Mouse (Mus musculus) adrenal gland, adult 2 months (tissue): ENCODE results near the gene Cyb5r4. TPM values are rescaled to one million over a fixed set of nuclear protein-coding genes. Genes with fewer than 3 reads are reported as not detected.
"Not testable (repeated sequence)": the region's sequence is repeated elsewhere in the genome, so short reads cannot be mapped to it uniquely, and the experiment has no call there.

Source experiments
- DNase-seq: peaks from one replicate; pipeline ENCODE4 v3.0.0; 2021
- polyA plus RNA-seq: library from polyadenylated mRNA; depleted of rRNA; stranded (reverse); fragments of >200 nt; gene quantifications from 2 replicates; pipeline ENCODE4 v1.2.3, GENCODE M21; 2012
- total RNA-seq, 2 experiments: library from RNA; stranded (reverse); gene quantifications; 2 replicates each; pipeline ENCODE4 v1.2.3; 2021

The Cyb5r4 gene
- total and polyA plus RNA-seq, 3 experiments = 11.2 to 42.1 (median 37.3) TPM

DNA sequence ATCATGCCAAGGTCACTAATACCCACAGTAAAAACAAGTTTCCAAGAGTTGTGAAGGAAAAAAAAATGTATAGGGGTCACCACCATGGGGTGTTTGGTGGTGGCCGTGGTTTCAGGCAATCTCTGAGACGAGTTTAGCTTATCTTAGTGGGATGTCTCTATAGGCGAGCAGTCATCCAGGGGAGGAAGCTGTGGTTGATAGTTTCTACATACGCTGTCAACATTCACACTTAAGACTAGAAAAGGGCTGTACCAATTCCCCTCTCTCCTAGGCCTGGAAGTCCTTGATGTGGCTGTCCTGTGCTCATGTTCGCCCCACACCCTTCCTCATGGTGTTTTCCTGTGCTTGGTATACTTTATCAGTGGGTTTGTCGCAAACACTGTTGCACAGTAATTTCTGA is 4.0 kb downstream of the Cyb5r4 start:
- no peak for DNase-seq

DNA sequence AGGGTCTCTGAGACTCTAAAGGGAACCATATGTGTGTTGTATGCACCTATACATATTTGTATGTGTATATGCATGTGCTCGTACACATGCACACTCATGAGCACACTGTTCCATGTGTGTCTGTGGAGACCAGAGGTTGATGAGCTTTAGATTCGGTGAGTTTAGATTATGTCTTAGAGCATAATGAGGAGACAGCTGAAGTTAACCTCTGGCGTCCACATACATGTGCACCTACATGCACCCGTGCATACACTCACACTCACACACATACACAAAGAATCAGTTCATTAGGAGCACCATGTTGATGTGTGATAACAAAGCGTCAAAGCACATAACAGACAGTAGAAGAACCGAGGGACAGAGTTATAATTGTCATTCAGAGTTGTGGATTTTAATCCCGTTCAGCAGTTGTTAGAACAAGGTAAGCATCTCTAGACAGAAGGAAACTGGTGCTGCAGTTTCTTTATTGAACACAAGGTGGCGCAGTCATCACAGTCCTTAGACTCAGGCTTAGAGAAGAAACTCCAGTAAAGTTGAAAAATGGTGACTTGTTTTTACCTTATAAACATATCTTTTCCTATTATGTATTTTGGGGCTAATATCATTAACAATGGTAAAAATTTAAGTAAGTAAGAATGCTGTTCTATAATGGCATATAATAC is 5.7 kb downstream of the Cyb5r4 start:
- DNase-seq = peak; percentile 32

DNA sequence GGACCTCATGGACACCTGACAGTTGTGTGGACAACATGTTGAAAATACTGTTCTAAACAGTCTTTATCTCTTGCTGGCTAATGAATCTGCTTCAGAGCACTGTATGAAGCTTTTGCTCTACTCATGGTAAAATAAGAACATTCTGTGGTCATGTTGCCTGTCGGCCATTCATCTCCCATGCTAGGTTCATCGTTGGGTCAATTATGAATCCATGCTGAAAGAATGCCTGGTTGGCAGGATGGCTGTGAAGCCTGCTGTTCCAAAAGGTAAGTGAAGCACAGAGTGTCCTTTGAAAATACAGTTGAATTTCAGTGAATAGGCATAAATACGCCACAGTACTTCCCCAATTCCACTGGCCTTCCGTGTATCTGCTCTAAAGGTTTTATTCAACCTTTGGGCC is 10.4 kb downstream of the Cyb5r4 start:
- no peak for DNase-seq

DNA sequence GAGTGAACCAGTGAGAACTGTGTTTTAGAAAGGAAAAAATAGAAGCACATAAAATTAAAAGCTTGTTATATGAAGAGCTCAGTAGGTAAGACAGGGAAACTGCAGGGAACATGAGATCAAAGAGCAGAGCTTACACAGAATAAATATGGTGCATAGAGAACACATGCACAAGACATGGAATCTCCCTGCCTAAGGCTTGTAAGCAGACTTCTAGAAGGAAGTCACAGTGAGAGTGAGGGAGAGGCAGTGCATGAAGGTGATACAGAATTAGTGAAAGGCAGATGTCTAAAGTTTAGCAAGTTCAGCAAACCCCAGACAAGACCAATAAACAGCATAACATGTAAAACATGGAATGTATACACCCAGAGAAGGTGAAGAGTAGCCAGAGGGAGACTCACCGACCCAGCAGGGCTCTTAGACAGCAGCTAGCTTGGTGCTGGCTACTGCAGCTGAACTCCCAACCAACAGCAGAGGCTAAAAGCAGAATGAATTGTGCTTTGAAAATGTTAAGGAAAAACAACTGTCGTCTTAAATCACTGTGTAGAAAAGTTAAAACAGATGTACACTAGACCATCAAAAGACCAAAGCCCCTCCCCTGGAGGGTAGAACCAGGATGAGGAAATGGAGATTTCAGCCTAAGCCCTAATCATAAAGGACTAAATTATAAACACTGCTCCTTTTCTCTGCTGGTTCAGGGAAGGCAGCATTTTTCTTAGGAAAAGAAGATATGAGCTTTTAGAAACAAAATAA is 13.2 kb downstream of the Cyb5r4 start:
- DNase-seq = no peak

DNA sequence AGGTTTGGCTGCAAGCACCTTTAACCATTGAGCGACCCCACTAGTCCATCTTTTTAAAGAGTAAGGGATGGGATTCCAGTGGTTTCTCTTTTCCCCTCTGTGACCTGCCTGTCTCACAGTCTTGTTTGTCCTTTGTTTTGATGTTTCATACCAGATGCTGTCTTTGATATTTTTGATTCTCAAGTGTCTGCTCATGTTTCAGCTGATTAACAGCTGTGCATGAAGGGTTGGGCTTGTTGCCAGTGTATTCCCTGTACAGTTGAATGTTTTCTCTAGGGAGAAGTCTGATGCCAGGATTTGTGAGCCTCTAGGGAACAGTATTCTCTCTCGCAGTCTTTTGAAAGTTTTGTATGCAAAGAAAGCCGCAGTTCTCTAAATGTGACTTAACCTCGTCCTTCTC is 27.6 kb downstream of the Cyb5r4 start:
- peak; percentile 6 for DNase-seq

DNA sequence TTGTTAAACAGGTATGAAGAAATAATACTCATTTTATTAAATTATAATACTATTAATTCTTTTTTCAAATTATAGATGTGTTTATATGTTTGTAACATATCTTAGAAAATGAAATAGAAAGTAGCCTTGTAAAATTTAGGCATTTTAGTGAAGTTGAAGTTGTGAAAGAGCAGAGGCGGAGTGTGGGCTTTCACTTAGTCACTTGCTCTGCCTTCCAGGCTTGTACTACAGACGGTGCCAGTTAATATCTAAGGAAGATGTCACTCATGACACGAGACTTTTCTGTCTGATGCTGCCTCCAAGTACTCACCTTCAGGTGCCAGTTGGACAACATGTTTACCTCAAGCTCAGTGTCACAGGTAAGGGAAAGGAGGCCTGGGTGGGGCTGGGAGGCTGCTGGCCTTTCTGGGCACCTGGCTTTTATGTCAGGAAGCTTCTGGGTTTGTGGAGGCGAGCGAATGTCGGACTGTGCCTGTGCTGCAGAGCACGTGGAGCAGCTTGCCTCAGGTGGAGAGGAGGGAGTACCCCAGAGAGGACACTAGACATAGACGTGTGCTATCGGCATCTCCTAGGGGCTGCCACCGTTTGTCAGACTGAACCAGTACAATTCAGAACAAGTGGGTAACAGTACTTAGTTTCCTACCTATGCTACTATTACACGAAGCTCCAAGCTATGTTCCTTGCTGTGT is 33.9 kb downstream of the Cyb5r4 start:
- no peak for DNase-seq

DNA sequence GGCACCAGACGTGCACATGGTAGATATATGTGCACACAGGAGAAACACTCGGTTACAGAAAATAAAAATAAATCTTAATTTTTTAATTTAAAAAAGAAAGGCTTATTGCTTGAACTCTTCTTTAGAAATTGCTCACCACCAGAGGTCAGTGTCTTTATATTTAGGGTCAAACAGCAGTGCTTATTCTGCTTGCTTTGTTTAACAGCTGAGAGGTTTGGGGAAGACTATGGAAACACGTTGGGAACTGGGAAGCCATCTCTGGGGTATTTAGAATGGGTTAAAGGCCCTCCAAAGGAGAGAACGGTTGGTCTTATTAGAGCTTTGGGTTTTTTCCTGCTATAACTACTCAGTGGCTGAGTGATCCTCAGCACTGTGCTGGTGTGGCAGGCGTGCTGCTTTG is 40.5 kb downstream of the Cyb5r4 start:
- DNase-seq = no peak

DNA sequence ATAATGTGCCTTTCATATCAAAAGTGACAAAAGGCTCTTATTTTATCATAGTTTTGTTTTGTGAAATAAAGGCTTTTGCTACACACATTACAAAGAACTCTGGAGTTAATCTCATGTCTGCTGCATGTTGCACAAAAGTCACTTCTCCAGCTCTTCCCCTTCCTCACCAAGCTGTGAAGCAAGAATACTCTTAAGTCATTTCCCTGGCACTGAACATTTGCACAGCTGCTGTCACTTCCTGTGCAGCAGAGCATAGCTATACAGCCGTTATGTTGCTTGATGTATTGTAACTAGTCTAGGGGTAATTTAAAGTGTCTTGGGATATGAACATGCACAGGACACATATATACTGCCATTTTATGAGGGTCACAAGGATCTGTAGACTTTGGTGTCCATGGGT is 46.3 kb downstream of the Cyb5r4 start:
- no peak for DNase-seq

DNA sequence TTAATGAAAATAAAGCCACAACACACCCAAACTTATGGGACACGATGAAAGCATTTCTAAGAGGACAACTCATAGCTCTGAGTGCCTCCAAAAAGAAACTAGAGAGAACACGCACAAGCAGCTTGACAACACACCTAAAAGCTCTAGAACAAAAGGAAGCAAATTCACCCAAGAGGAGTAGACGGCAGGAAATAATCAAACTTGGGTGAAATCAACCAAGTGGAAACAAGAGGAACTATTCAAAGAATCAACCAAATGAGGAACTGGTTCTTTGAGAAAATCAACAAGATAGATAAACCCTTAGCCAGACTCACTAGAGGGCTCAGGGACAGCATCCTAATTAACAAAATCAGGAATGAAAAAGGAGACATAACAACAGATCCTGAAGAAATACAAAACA is 49.8 kb downstream of the Cyb5r4 start:
- DNase-seq = not testable (repeated sequence)

DNA sequence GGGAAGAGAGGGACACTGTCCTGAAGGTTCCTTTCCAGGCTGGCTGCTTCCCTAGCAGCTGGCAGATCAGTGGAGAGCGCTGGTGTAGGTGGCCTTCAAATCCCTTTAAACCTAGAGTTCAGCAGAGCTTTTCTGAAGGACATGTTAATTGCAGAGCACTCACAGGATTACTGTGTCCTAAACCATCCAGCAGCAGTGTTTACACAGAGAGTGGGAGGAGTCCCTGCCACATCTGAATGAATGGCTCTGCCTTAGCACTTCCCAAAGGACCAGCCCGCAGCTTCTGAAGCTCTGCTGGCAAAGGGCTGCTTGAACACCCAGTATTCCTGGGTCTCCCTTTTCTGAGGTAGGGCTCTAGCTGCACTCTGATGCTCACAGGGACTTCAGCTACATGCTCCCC is 56.1 kb downstream of the Cyb5r4 start:
- DNase-seq = peak; percentile 22

DNA sequence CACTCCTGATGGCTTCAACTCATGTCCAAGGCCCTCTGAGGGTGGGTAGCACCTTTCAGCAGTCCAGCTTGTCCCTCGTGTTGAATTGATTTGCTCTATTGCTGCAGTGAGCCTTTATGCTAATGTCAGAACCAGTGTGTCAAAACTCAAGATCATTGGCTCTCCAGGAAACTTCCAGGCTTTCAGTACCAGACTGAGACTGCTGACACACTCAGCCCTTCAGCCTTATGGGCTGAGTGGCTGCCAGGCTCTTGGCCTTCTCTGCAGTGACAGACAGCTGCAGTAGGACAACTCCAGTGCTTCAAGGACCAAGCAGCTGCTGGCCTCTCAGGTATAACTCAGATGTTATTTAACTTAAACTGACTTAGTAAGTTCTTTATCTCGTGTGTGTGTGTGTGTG is 57.7 kb downstream of the Cyb5r4 start:
- DNase-seq = peak; percentile 49

DNA sequence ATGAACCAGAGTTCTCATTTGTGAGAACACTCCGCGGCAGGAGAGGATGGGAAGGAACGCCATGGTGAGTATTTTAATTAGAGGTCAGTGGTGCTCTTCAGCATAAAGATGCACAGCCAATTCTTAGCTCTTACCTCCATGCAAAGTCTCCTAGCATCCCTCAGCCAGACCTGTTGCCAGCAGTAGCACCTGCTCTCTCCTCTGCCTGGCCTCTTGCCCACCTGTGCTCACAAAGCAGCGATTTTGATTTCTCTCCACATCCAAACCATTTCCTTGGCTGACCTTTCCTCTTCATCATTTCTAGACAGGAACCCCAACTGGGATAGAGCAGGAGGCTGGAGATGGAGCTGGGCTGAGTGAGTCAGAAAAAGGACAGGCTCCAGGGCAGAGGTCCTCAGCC is 65.2 kb downstream of the Cyb5r4 start:
- no peak for DNase-seq

DNA sequence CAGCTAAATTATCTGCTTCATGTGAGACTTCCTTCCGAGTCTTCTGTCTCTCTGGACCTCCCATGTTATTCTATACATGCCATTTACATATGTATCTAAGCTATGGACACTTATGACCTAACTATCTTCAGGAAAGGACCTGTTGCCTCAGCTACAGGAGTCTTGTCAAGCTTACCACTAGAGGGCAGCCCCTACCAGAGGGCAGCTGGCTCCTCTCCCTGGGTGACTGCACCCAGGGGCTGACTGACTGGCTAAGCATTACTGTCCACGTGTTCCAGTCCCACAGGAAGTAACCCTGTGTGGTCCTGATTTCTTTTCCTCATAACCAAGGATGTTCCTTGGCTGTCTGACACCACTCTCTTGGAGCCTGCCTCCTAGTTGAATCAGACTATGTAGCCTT is 76.2 kb downstream of the Cyb5r4 start:
- DNase-seq = peak; percentile 77

DNA sequence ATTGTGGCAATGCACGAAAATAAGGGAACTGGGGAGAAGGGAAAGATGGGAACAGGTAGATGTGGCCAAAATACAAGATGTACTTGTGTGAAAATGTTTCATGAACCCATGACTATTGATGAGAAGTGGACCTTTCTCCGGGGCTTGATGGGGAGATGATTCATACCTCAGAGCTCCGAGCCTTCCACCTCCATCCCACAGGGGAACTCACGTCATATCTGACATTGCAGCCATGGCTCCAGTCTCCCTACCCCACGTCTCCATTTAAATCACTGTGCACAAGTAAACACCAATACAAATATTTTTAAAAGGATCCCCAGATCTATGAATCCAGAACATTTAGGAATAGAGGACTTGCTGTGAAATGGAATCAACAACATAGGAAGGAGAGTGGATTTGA is 93.2 kb downstream of the Cyb5r4 start:
- no peak for DNase-seq

DNA sequence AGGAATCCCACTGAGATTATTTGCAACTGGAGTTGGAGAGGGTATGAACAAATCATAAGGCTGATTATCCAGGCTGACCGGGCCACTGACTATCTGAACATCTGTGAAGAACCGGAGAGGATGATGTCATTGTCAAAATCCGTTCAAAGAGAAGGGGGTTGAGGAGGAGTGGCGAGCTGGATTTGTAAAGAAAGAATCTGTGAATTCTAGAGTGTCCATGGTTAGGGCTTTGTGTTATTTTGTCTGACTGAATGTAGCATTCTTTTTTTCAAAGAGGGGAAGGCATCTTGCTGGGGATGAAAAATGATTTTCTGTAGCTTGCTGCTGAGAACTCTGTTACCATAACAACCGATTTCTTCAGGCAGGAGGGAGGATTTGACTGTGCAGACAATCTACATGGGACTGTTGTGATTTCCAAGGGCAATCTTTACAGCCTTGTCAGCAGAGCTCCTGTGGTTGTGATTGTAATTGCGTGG is 93.7 kb downstream of the Cyb5r4 start:
- no peak for DNase-seq

DNA sequence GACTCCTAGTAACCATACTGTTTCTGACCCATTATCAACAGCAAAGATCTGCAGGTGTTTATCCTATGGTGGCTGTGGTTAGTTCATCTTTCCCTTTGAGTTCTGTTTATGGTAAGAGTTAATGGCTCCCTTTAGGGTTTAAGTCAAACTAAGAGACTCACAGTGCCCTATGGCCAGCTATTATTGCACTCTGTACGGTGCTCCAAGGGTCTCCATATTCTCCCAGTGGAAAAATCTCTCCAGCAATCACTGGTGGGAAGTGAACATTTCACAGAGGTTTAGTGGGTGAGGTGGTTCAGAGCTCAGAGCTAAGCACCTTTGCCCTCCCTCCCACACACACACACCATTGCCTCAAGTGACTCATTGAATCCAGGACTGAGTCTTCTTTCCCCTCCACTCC is 94.2 kb downstream of the Cyb5r4 start:
- no peak for DNase-seq

DNA sequence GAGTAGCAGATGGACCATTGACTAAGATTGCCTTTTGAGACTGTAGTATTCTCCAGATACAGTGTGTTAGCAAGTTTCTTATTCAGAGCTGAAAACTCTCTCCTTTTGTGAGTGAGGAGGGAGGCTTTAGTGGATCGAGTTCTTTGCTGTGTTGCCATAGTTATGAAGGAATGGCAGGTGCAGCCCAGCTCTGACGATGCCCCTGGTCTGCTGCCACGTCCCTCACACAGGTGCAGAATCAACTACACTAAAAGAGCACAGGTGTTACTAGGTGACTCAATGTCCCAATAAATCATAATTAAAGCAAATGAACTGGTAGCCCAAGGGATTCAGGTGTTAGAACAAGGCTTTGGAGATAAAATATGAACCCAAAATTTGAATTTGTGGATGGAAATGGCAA is 97.2 kb downstream of the Cyb5r4 start:
- no peak for DNase-seq

DNA sequence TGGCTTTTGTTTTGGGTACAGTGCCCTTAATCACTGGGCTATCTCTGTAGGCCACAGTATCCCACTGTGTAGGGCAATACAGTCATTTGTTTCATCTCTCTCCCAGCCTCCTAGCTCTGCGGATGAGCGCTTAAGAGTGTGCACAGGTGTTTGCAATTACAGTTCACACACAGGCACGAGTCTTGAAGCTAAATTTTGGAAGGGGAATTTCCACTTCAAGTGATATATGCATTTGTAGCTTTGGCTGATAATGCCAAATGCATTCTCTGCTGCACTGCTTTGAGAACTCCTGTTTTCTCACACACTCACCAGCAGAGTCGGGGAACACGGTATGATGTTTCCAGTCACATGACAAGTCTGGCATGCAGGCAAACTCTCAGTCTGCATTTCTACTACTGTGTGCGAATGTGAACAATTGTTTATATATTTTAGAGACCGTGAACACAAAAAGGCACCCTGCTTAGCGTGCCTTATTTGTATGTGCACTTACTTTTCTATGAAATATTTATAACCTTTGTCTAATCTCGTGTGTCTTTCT is 100.2 kb downstream of the Cyb5r4 start:
- no peak for DNase-seq

DNA sequence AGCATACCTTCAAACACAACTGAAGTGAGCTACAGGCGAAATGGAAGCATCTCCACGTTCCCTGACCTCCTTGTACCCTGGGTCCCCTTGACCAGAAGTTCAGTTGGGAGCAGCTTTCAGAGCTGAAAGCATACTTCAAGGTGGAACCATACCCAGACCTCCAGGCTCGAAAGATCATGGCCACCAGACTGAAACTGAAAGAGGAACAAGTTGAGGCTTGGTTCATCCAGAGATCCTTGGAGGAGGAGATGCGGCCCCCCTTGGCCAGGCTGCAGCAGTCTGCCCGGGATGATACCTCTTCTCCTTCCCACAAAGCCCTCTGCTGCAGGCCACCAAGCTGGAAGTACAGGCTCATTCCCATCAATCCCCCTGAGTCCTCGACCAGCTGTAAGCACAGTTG is 105.2 kb downstream of the Cyb5r4 start:
- DNase-seq = not testable (repeated sequence)
